Mouse (Mus musculus) bone marrow, adult 2 months (tissue): ENCODE results near the gene Rasal1.

ENCODE experiments used
- CTCF ChIP-seq: fragments of 200-500 bp; IDR thresholded peaks from 2 replicates; pipeline ENCODE4 v1.5.1; 2011; ENCODE audit warnings: low read length, control low read depth; ENCODE audit not compliant: control insufficient read depth, insufficient read depth
- POLR2A ChIP-seq: fragments of 200-500 bp; IDR thresholded peaks from 2 replicates; pipeline ENCODE4 v1.6.1; 2011; ENCODE audit warnings: low read depth, mild to moderate bottlenecking, control low read depth, low read length, borderline replicate concordance; ENCODE audit not compliant: control insufficient read depth

DNA sequence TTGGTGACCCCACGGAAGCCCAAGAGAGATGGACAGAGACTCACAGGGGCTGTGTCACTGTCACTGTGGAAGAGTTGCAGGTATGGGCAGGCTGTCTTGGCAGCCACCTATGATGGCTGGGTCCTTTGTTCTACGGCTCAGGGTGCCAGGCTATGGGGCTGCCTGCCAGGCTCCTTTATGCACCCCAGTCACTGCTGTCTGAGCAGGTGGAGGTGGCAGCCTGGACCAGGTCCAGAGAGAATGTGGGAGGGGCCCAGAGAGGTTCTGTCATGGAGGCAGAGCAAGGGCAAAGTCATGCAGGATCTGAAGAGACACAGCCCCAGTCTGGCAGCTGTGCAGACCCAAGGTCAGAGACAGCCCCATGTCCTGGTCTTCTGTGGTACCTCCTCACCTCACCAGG, 54.4 kb downstream of the Rasal1 start:
- TF ChIP-seq POLR2A (no peak), CTCF (no peak)
